Mouse (Mus musculus) heart, adult 2 months (tissue): ENCODE measurements around the gene Zfp282.
A peak's percentile ranks its signal among the peaks of the same experiment; 100 is the strongest.

Experiments
- CTCF ChIP-seq: fragments of 200-600 bp; IDR thresholded peaks from 2 replicates; pipeline ENCODE4 v1.8.1; 2022; ENCODE audit warnings: antibody characterized with exemption, mild to moderate bottlenecking, moderate library complexity
- POLR2A ChIP-seq: fragments of 200-500 bp; IDR thresholded peaks from 2 replicates; pipeline ENCODE4 v1.6.1; 2011; ENCODE audit warnings: mild to moderate bottlenecking, low read depth, low read length, control low read depth; ENCODE audit not compliant: insufficient read depth

DNA sequence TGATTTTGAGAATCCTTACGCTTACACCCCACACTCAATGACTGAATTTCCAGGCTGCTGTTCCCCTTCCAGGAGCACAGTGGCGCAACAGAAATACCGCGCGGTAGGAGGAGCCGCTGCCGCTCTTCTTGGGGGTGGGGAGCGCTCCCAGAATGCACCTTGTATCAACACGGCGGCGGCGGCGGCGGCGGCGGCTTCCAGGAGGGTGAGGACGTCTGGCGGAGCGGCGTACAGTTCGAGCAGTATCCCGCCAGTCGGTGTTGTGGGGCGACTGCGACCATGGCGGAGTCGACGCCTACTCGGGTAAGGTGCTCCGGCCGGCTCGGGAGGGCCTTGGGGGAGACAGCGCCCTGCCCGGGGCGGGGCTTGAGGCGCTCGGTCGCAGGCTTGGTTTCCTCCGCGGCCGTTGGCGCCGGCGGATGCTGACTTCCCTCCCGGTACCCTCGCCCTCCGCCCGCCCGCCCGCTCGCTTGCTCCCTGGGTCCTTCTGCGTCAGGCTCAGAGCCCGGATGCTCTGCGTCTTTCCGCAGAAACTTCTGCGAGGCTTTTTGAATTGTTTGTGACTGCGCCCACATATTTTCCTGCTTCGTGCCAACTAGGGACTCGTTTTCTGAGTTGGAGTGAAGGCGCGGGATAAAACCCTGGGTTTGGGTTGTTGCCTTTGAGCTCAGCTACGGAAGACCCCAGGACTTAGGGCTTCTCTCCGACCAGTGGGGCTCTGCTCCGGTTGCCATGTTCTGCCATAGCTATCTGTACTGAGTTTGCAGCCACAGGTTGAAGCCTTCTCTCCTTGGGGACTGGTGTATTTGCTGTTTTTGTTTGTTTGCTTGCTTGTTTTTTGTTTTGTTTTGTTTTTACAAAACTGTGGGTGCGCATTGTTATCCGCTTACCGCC is 43.7 kb downstream of the Zfp282 start, which contains the start of gene Zfp212:
- TF ChIP-seq POLR2A, result peak; percentile 65
- TF ChIP-seq CTCF, result peak; percentile 86
